Mouse (Mus musculus) limb, embryonic 11.5 days (tissue): ENCODE data around the gene Rap1b. TPM values are rescaled to one million over a fixed set of nuclear protein-coding genes. Genes with fewer than 3 reads are reported as not detected.

Source experiments
- ATAC-seq: fragments of 200-750 bp; cut with Nextera tagmentation; 2 replicates; pipeline ENCODE4 v1.8.0; 2017; ENCODE audit warnings: low read depth; ENCODE audit not compliant: insufficient number of reproducible peaks, low FRiP score, low TSS enrichment
- DNase-seq: peaks from one replicate; pipeline ENCODE4 v3.0.0-alpha.2; 2015; ENCODE audit warnings: low spot score
- H3K27ac ChIP-seq: fragments of 300-500 bp; sonication (generic); replicated peaks from 2 replicates; pipeline ENCODE4 v1.5.1; 2014; ENCODE audit warnings: low read depth, mild to moderate bottlenecking, low read length
- H3K27me3 ChIP-seq: fragments of 300-500 bp; sonication (generic); 2 replicates; pipeline ENCODE4 v1.6.1; 2014; ENCODE audit warnings: mild to moderate bottlenecking, low read length, mixed read lengths; ENCODE audit not compliant: control insufficient read depth, insufficient read depth
- H3K36me3 ChIP-seq: fragments of 300-500 bp; sonication (generic); 2 replicates; pipeline ENCODE4 v1.6.1; 2014; ENCODE audit warnings: mild to moderate bottlenecking, low read length, moderate library complexity, mixed read lengths; ENCODE audit not compliant: control insufficient read depth, insufficient read depth
- H3K4me1 ChIP-seq: fragments of 300-500 bp; sonication (generic); 2 replicates; pipeline ENCODE4 v1.6.1; 2014; ENCODE audit warnings: low read length, mixed read lengths; ENCODE audit not compliant: control insufficient read depth, insufficient read depth
- H3K4me2 ChIP-seq: fragments of 300-500 bp; sonication (generic); 2 replicates; pipeline ENCODE4 v1.6.1; 2014; ENCODE audit warnings: low read depth, mild to moderate bottlenecking, moderate library complexity; ENCODE audit not compliant: severe bottlenecking
- H3K4me3 ChIP-seq: fragments of 300-500 bp; sonication (generic); 2 replicates; pipeline ENCODE4 v1.5.1; 2014; ENCODE audit warnings: low read depth, low read length
- H3K9ac ChIP-seq: fragments of 300-500 bp; sonication (generic); 2 replicates; pipeline ENCODE4 v1.6.1; 2014; ENCODE audit warnings: mild to moderate bottlenecking, low read length
- H3K9me3 ChIP-seq: fragments of 300-500 bp; sonication (generic); 2 replicates; pipeline ENCODE4 v1.6.1; 2016; ENCODE audit warnings: low read length; ENCODE audit not compliant: control insufficient read depth
- WGBS: fragments of 180-500 bp; shearing (Covaris S2); extraction: QIAGEN DNeasy Blood & Tissue Kit; methylation state at CpG from one replicate; pipeline ENCODE4 v1.1.7; 2014; 5-methylcytosine and 5-hydroxymethylcytosine counted together
- polyA plus RNA-seq: library from polyadenylated mRNA; unstranded; fragments of >200 nt; fragmentation: Nextera tagmentation; extraction: Ambion mirVana; gene quantifications from 2 replicates; pipeline ENCODE4 v1.2.1, GENCODE M21; 2014

The Rap1b gene
- polyA plus RNA-seq, 1 experiment from 2014 or later = 167 TPM

GRCm38 (mm10) chr10:117808068-117808467, 37.8 kb downstream of the Rap1b start:
- Histone ChIP-seq H3K27me3 (no peaks in the 10 kb centered on the region), H3K4me3 (no peak overlapping the region), H3K9ac (no peak overlapping the region), H3K36me3 (no peaks in the 10 kb centered on the region), H3K9me3 (no peaks in the 10 kb centered on the region), H3K27ac (no peak overlapping the region), H3K4me1 (no peaks in the 10 kb centered on the region), H3K4me2 (no peak overlapping the region)
- ATAC-seq = no peak
- no peak for DNase-seq
- WGBS = 85% methylated on average over 6 of the region's 6 CpGs

GRCm38 (mm10) chr10:117805919-117806318, 39.9 kb downstream of the Rap1b start:
- no peaks in the 10 kb centered on the region for H3K36me3 ChIP-seq
- ATAC-seq = no peak
- H3K4me2 ChIP-seq = no peak overlapping the region
- no peaks in the 10 kb centered on the region for H3K9me3 ChIP-seq
- no peak overlapping the region for H3K27ac ChIP-seq
- H3K4me1 ChIP-seq = no peaks in the 10 kb centered on the region
- no peak overlapping the region for H3K4me3 ChIP-seq
- no peak overlapping the region for H3K9ac ChIP-seq
- DNase-seq = no peak
- H3K27me3 ChIP-seq = no peaks in the 10 kb centered on the region
- WGBS = 64% methylated on average over 9 of the region's 9 CpGs

GRCm38 (mm10) chr10:117803870-117804850, 41.7 kb downstream of the Rap1b start:
- 89% methylated on average over 31 of the region's 31 CpGs for WGBS
- Histone ChIP-seq H3K4me3 (no peak overlapping the region), H3K4me1 (no peaks in the 10 kb centered on the region), H3K4me2 (no peak overlapping the region), H3K36me3 (no peaks in the 10 kb centered on the region), H3K9ac (no peak overlapping the region), H3K27ac (no peak overlapping the region), H3K9me3 (no peaks in the 10 kb centered on the region), H3K27me3 (no peaks in the 10 kb centered on the region)
- ATAC-seq (no peak), DNase-seq (no peak)

DNA sequence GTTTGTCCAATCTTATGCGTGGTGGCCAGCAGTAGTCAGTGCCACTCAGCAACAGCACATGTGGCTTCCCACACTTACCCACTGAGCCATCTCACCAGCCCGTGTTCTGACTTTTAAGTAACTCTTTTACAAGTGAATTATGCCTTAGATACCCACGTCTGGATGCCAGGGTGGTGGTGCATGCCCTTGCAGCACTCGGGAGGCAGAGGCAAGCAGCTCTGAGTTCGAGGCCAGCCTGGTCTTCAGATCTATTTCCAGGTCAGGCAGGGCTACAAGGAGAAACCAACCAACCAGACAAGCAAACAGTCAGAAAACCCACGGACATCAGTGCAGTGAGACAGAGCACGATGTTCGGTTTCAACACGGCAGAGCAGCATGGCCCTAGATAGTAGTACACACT, 43.9 kb downstream of the Rap1b start:
- Histone ChIP-seq H3K9me3 (no peaks in the 10 kb centered on the region), H3K4me3 (no peak overlapping the region), H3K4me1 (no peaks in the 10 kb centered on the region), H3K36me3 (no peaks in the 10 kb centered on the region), H3K4me2 (no peak overlapping the region), H3K9ac (no peak overlapping the region), H3K27me3 (no peaks in the 10 kb centered on the region), H3K27ac (no peak overlapping the region)
- no peak for ATAC-seq
- DNase-seq = no peak
- 92% methylated on average over 9 of the region's 9 CpGs for WGBS

- no peak overlapping the region for H3K27ac ChIP-seq
- no peaks in the 10 kb centered on the region for H3K9me3 ChIP-seq
- H3K36me3 ChIP-seq = no peaks in the 10 kb centered on the region
- DNase-seq (no peak), ATAC-seq (no peak)
- no peak overlapping the region for H3K9ac ChIP-seq
- H3K4me3 ChIP-seq = no peak overlapping the region
- 93% methylated on average over 11 of the region's 11 CpGs for WGBS
- no peaks in the 10 kb centered on the region for H3K27me3 ChIP-seq
- no peaks in the 10 kb centered on the region for H3K4me1 ChIP-seq
- no peak overlapping the region for H3K4me2 ChIP-seq
Measured at GRCm38 (mm10) chr10:117799806-117800205, 46.0 kb downstream of the Rap1b start.

DNA sequence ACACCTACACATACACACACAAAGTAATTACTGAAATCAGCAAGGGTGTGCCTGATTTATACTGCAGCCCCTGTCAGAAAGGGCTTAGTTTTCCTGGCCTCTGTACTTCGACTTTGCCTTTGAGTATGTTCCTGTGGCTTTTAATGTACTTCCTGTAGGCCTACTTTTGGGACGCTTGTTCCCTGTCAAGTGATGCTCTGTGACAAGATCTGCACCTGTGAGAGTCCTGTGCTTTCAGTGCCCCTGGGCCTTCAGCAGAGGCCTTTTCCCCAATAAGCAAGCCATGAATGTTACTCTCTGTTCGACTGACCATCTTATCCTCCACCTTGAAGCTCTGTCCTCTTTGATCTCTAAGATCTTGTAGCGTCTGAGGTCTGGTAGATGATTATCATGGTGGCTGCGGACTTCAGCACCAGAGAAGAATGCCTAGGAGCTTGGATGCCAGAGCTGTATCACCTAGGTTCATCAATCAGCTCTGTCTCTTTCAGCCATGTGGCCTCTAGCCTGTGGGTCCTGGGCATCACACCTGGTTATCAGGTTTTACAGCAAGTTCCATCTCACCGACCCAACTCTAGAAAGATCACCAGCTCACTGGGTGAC, 47.3 kb downstream of the Rap1b start:
- Histone ChIP-seq H3K4me2 (no peak overlapping the region), H3K9ac (no peak overlapping the region), H3K27me3 (no peaks in the 10 kb centered on the region), H3K27ac (no peak overlapping the region), H3K4me1 (no peaks in the 10 kb centered on the region; the same call in 1 of the 2 replicates), H3K4me3 (no peak overlapping the region), H3K9me3 (no peaks in the 10 kb centered on the region), H3K36me3 (no peaks in the 10 kb centered on the region)
- 80% methylated on average over 6 of the region's 6 CpGs for WGBS
- no peak for DNase-seq
- no peak for ATAC-seq

- H3K27ac ChIP-seq = no peak overlapping the region
- H3K4me1 ChIP-seq = peaks cover 4% of the 10 kb centered on the region; the same call in 1 of the 2 replicates
- no peak overlapping the region for H3K4me2 ChIP-seq
- no peak for DNase-seq
- 78% methylated on average over 7 of the region's 7 CpGs for WGBS
- no peak overlapping the region for H3K9ac ChIP-seq
- H3K36me3 ChIP-seq = no peaks in the 10 kb centered on the region
- no peaks in the 10 kb centered on the region for H3K27me3 ChIP-seq
- ATAC-seq = no peak
- H3K4me3 ChIP-seq = no peak overlapping the region
- no peaks in the 10 kb centered on the region for H3K9me3 ChIP-seq
Measured at GRCm38 (mm10) chr10:117797684-117798083, 48.2 kb downstream of the Rap1b start.

DNA sequence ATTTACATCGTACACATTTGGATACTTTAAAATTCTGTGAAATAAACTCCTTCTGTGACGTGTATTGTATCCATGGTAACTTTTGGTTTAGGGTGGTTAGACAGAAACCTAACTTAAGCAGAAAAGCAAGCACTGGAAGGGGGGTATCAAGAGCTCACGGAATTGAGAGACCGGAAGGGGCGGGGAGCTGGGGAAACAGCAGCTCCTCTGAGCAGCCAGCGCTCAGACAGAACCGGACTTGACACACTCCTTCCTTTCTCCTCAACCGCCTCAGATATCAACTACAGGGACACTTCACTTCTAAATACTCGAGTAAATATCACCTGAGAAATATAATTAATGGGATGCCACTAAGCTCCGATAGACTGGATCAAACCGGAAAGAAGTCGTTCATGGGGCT, 48.7 kb downstream of the Rap1b start:
- Histone ChIP-seq H3K4me2 (no peak overlapping the region), H3K4me3 (no peak overlapping the region), H3K9me3 (no peaks in the 10 kb centered on the region), H3K36me3 (no peaks in the 10 kb centered on the region), H3K9ac (no peak overlapping the region), H3K4me1 (peaks cover 4% of the 10 kb centered on the region; the same call in 1 of the 2 replicates), H3K27me3 (no peaks in the 10 kb centered on the region), H3K27ac (no peak overlapping the region)
- no peak for ATAC-seq
- DNase-seq = no peak
- WGBS = 93% methylated on average over 12 of the region's 12 CpGs
